Mouse (Mus musculus) myocyte (in vitro differentiated cells): ENCODE data around the gene Sox15. TPM values are rescaled to one million over a fixed set of nuclear protein-coding genes. Genes with fewer than 3 reads are reported as not detected.

Source experiments
- H3K27me3 ChIP-seq: one replicate; pipeline ENCODE4 v1.6.1; 2011; ENCODE audit not compliant: control insufficient read depth, insufficient read depth, insufficient read length
- H3K36me3 ChIP-seq: one replicate; pipeline ENCODE4 v1.6.1; 2011; ENCODE audit not compliant: control insufficient read depth, insufficient read depth
- H3K4me2 ChIP-seq: one replicate; pipeline ENCODE4 v1.6.1; 2011; ENCODE audit warnings: low read depth, control low read depth
- H3K4me3 ChIP-seq: one replicate; pipeline ENCODE4 v1.5.1; 2011; ENCODE audit warnings: mild to moderate bottlenecking, control low read depth, moderate library complexity
- H3K79me2 ChIP-seq: one replicate; pipeline ENCODE4 v1.6.1; 2011; ENCODE audit not compliant: control insufficient read depth, insufficient read depth
- H3ac ChIP-seq: one replicate; pipeline ENCODE4 v1.6.1; 2011; ENCODE audit not compliant: control insufficient read depth, insufficient read length
- CEBPB ChIP-seq: IDR thresholded peaks from 2 replicates; pipeline ENCODE4 v1.6.1; 2011; ENCODE audit warnings: mild to moderate bottlenecking, moderate library complexity; ENCODE audit not compliant: poor library complexity, insufficient read depth, severe bottlenecking
- E2F4 ChIP-seq: IDR thresholded peaks from one replicate; pipeline ENCODE4 v1.6.1; 2011; ENCODE audit warnings: mild to moderate bottlenecking, control low read depth, moderate library complexity; ENCODE audit not compliant: insufficient read depth
- MAX ChIP-seq: IDR thresholded peaks from one replicate; pipeline ENCODE4 v1.6.1; 2011; ENCODE audit warnings: low read depth, mild to moderate bottlenecking, control low read depth
- MYOD1 ChIP-seq, 3 experiments: IDR thresholded peaks; one replicate each; pipeline ENCODE4 v1.6.1; 2011; ENCODE audit warnings: control low read depth in 2 of 3, low read depth in 2 of 3, mild to moderate bottlenecking in 2 of 3, moderate library complexity in 1 of 3; ENCODE audit not compliant: insufficient read length in 2 of 3, control insufficient read depth in 1 of 3
- MYOG ChIP-seq, 3 experiments: IDR thresholded peaks; one replicate each; pipeline ENCODE4 v1.6.1; 2011; ENCODE audit warnings: control low read depth in 2 of 3, low read depth in 2 of 3, mild to moderate bottlenecking in 2 of 3; ENCODE audit not compliant: insufficient read length in 2 of 3, control insufficient read depth in 1 of 3, insufficient read depth in 1 of 3
- POLR2A ChIP-seq: IDR thresholded peaks from one replicate; pipeline ENCODE4 v1.6.1; 2011; ENCODE audit warnings: low read depth, mild to moderate bottlenecking, control low read depth, moderate library complexity; ENCODE audit not compliant: insufficient read length
- POLR2AphosphoS2 ChIP-seq: IDR thresholded peaks from one replicate; pipeline ENCODE4 v1.6.1; 2011; ENCODE audit warnings: low read depth, control low read depth; ENCODE audit not compliant: insufficient read length
- REST ChIP-seq: IDR thresholded peaks from one replicate; pipeline ENCODE4 v1.6.1; 2011; ENCODE audit warnings: mild to moderate bottlenecking, control low read depth, moderate library complexity; ENCODE audit not compliant: insufficient read depth, insufficient read length
- SRF ChIP-seq: IDR thresholded peaks from one replicate; pipeline ENCODE4 v1.6.1; 2011; ENCODE audit warnings: low read depth; ENCODE audit not compliant: control insufficient read depth, insufficient read length
- TCF12 ChIP-seq: IDR thresholded peaks from one replicate; pipeline ENCODE4 v1.6.1; 2011; ENCODE audit warnings: mild to moderate bottlenecking, control low read depth; ENCODE audit not compliant: poor library complexity, insufficient read depth, severe bottlenecking
- TCF3 ChIP-seq: IDR thresholded peaks from one replicate; pipeline ENCODE4 v1.6.1; 2011; ENCODE audit warnings: low read depth, control low read depth; ENCODE audit not compliant: insufficient read length
- USF1 ChIP-seq: IDR thresholded peaks from one replicate; pipeline ENCODE4 v1.6.1; 2011; ENCODE audit warnings: low read depth, mild to moderate bottlenecking, control low read depth, moderate library complexity
- polyA plus RNA-seq: library from polyadenylated mRNA; unstranded; fragments of >200 nt; fragmentation: generic; extraction: Trizol; gene quantifications from one replicate; pipeline ENCODE4 v1.2.1, GENCODE M21; 2012; ENCODE audit warnings: missing spikeins

Gene Sox15
- polyA plus RNA-seq, 1 experiment: 0.07 TPM

- H3K36me3 ChIP-seq: no peaks in the 10 kb centered on the region
- H3K27me3 ChIP-seq: no peaks in the 10 kb centered on the region
- H3K79me2 ChIP-seq: peaks cover 11% of the 10 kb centered on the region
- no peak within 1 kb of the TSS for H3K4me3 ChIP-seq
- H3ac ChIP-seq: no peak within 1 kb of the TSS
- no peak within 1 kb of the TSS for H3K4me2 ChIP-seq
- TF ChIP-seq USF1 (no peak), SRF (no peak), POLR2A (no peak), CEBPB (no peak), E2F4 (no peak)
Measured at GRCm38 (mm10) chr11:69685526-69686148, 30.5 kb downstream of the Sox15 start, which contains the start of gene Tnfsf13. Tnfsf13 (minus strand) TSS chr11:69685784.

GRCm38 (mm10) chr11:69686377-69686776, 31.3 kb downstream of the Sox15 start:
- Histone ChIP-seq H3K27me3 (no peaks in the 10 kb centered on the region), H3K4me3 (no peak overlapping the region), H3K4me2 (no peak overlapping the region), H3ac (no peak overlapping the region), H3K36me3 (no peaks in the 10 kb centered on the region), H3K79me2 (peaks cover 3% of the 10 kb centered on the region)
- TF ChIP-seq USF1 (no peak), E2F4 (no peak), CEBPB (no peak), POLR2AphosphoS2 (no peak), MYOG (IDR thresholded peaks at IDR 0.05; ENCODE audit: control insufficient read depth in 1 of 3, insufficient read depth in 1 of 3, insufficient read length in 2 of 3, low read depth in 2 of 3) (no peak), TCF12 (no peak), POLR2A (no peak), TCF3 (no peak), MYOD1 (IDR thresholded peaks at IDR 0.05; ENCODE audit: control insufficient read depth in 1 of 3, insufficient read length in 2 of 3, low read depth in 2 of 3) (no peak), MAX (no peak), SRF (no peak), REST (no peak)

- H3K4me2 ChIP-seq: no peak overlapping the region
- H3K79me2 ChIP-seq: no peaks in the 10 kb centered on the region
- H3K4me3 ChIP-seq: no peak overlapping the region
- no peaks in the 10 kb centered on the region for H3K36me3 ChIP-seq
- H3ac ChIP-seq: no peak overlapping the region
- no peak for TF ChIP-seq CEBPB
- H3K27me3 ChIP-seq: no peaks in the 10 kb centered on the region
Measured at GRCm38 (mm10) chr11:69687061-69687460, 31.9 kb downstream of the Sox15 start.

GRCm38 (mm10) chr11:69689891-69690290, 34.8 kb downstream of the Sox15 start:
- Histone ChIP-seq H3ac (no peak overlapping the region), H3K36me3 (no peaks in the 10 kb centered on the region), H3K79me2 (no peaks in the 10 kb centered on the region), H3K27me3 (no peaks in the 10 kb centered on the region), H3K4me2 (no peak overlapping the region), H3K4me3 (no peak overlapping the region)
- TF ChIP-seq POLR2A: no peak
- no peak for TF ChIP-seq TCF3
- no peak for TF ChIP-seq REST
- TF ChIP-seq MYOD1 (IDR thresholded peaks at IDR 0.05; ENCODE audit: control insufficient read depth in 1 of 3, insufficient read length in 2 of 3, low read depth in 2 of 3): no peak
- no peak for TF ChIP-seq TCF12
- TF ChIP-seq CEBPB: no peak
- TF ChIP-seq MAX: no peak
- TF ChIP-seq USF1: no peak

GRCm38 (mm10) chr11:69692196-69692811, 37.2 kb downstream of the Sox15 start:
- Histone ChIP-seq H3K36me3 (no peaks in the 10 kb centered on the region), H3ac (no peak overlapping the region), H3K4me3 (no peak overlapping the region), H3K27me3 (no peaks in the 10 kb centered on the region), H3K79me2 (no peaks in the 10 kb centered on the region), H3K4me2 (no peak overlapping the region)
- TF ChIP-seq POLR2A (no peak), SRF (no peak), POLR2AphosphoS2 (no peak), MYOG (IDR thresholded peaks at IDR 0.05; ENCODE audit: control insufficient read depth in 1 of 3, insufficient read depth in 1 of 3, insufficient read length in 2 of 3, low read depth in 2 of 3) (peak in 1 of 3 experiments; percentile 14), TCF3 (no peak), REST (no peak), TCF12 (no peak), MYOD1 (IDR thresholded peaks at IDR 0.05; ENCODE audit: control insufficient read depth in 1 of 3, insufficient read length in 2 of 3, low read depth in 2 of 3) (peak in 1 of 3 experiments; percentile 46), CEBPB (no peak), MAX (no peak), E2F4 (no peak), USF1 (no peak)
